Mouse (Mus musculus) limb, embryonic 14.5 days (tissue): Measurements from ENCODE around the gene Camta1. TPM values are rescaled to one million over a fixed set of nuclear protein-coding genes. Genes with fewer than 3 reads are reported as not detected.
A peak's percentile ranks its signal among the peaks of the same experiment; 100 is the strongest.

Experiments used
- ATAC-seq: fragments of 200-750 bp; cut with Nextera tagmentation; 2 replicates; pipeline ENCODE4 v1.8.0; 2017; ENCODE audit warnings: low read depth, moderate number of reproducible peaks, moderate TSS enrichment; ENCODE audit not compliant: low FRiP score
- DNase-seq: peaks from one replicate; pipeline ENCODE4 v3.0.0-alpha.2; 2015; ENCODE audit warnings: low spot score
- H3K27ac ChIP-seq: fragments of 300-500 bp; sonication (generic); replicated peaks from 2 replicates; pipeline ENCODE4 v1.5.1; 2014; ENCODE audit warnings: low read depth, mild to moderate bottlenecking, low read length, moderate library complexity, mixed read lengths
- H3K27me3 ChIP-seq: fragments of 300-500 bp; sonication (generic); 2 replicates; pipeline ENCODE4 v1.6.1; 2014; ENCODE audit warnings: low read length, mixed read lengths; ENCODE audit not compliant: control insufficient read depth, insufficient read depth
- H3K36me3 ChIP-seq: fragments of 300-500 bp; sonication (generic); 2 replicates; pipeline ENCODE4 v1.6.1; 2014; ENCODE audit warnings: mild to moderate bottlenecking, low read length, moderate library complexity, mixed read lengths; ENCODE audit not compliant: control insufficient read depth, insufficient read depth
- H3K4me1 ChIP-seq: fragments of 300-500 bp; sonication (generic); 2 replicates; pipeline ENCODE4 v1.6.1; 2014; ENCODE audit warnings: antibody characterized with exemption, low read length, mixed read lengths; ENCODE audit not compliant: control insufficient read depth, insufficient read depth
- H3K4me2 ChIP-seq: fragments of 300-500 bp; sonication (generic); replicated peaks from 2 replicates; pipeline ENCODE4 v1.6.1; 2014; ENCODE audit warnings: low read depth, mild to moderate bottlenecking, low read length, moderate library complexity; ENCODE audit not compliant: severe bottlenecking
- H3K4me3 ChIP-seq: fragments of 300-500 bp; sonication (generic); replicated peaks from 2 replicates; pipeline ENCODE4 v1.5.1; 2014; ENCODE audit warnings: low read length
- H3K9ac ChIP-seq: fragments of 300-500 bp; sonication (generic); 2 replicates; pipeline ENCODE4 v1.6.1; 2014; ENCODE audit warnings: mild to moderate bottlenecking, low read depth, low read length, moderate library complexity; ENCODE audit not compliant: severe bottlenecking
- H3K9me3 ChIP-seq: fragments of 300-500 bp; sonication (generic); 2 replicates; pipeline ENCODE4 v1.6.1; 2016; ENCODE audit warnings: low read length; ENCODE audit not compliant: control insufficient read depth
- POLR2A ChIP-seq: fragments of 200-500 bp; IDR thresholded peaks from 2 replicates; pipeline ENCODE4 v1.8.0; 2012; ENCODE audit warnings: inconsistent platforms, mild to moderate bottlenecking, moderate library complexity, borderline replicate concordance; ENCODE audit not compliant: insufficient read depth, insufficient read length; ENCODE audit errors: extremely low read depth
- WGBS: fragments of 180-500 bp; shearing (Covaris S2); extraction: QIAGEN DNeasy Blood & Tissue Kit; methylation state at CpG from one replicate; pipeline ENCODE4 v1.1.7; 2014; 5-methylcytosine and 5-hydroxymethylcytosine counted together
- polyA plus RNA-seq, 2 experiments: library from polyadenylated mRNA; depleted of rRNA in 1 of 2; stranded (reverse) in 1 of 2; unstranded in 1 of 2; fragments of >200 nt; fragmentation: Nextera tagmentation in 1 of 2; extraction: Ambion mirVana in 1 of 2; gene quantifications; 2 replicates each; pipeline versions ENCODE4 v1.2.1 to v1.2.3; 2012 to 2014

Gene Camta1
- polyA plus RNA-seq, 2 experiments: 28.6 to 78.8 TPM

GRCm38 (mm10) chr4:150956369-150957105, 905.1 kb downstream of the Camta1 start:
- no peak for TF ChIP-seq POLR2A
- Histone ChIP-seq H3K27me3 (no peaks in the 10 kb centered on the region), H3K9me3 (no peaks in the 10 kb centered on the region), H3K27ac (no peak overlapping the region), H3K4me3 (no peak overlapping the region), H3K4me2 (no peak overlapping the region), H3K9ac (no peak overlapping the region), H3K4me1 (no peaks in the 10 kb centered on the region), H3K36me3 (no peaks in the 10 kb centered on the region)
- DNase-seq (peak; percentile 49), ATAC-seq (peak; percentile 74)
- WGBS: 66% methylated on average over 13 of the region's 13 CpGs

GRCm38 (mm10) chr4:150950972-150951371, 910.7 kb downstream of the Camta1 start:
- Histone ChIP-seq H3K27ac (no peak overlapping the region), H3K9me3 (no peaks in the 10 kb centered on the region), H3K36me3 (no peaks in the 10 kb centered on the region), H3K27me3 (no peaks in the 10 kb centered on the region), H3K4me3 (no peak overlapping the region), H3K4me2 (no peak overlapping the region), H3K4me1 (no peaks in the 10 kb centered on the region), H3K9ac (no peak overlapping the region)
- ATAC-seq: no peak
- DNase-seq: no peak
- TF ChIP-seq POLR2A: no peak
- WGBS: 86% methylated on average over 10 of the region's 10 CpGs

- Histone ChIP-seq H3K9ac (no peak overlapping the region), H3K27ac (no peak overlapping the region), H3K4me3 (no peak overlapping the region), H3K27me3 (no peaks in the 10 kb centered on the region), H3K36me3 (no peaks in the 10 kb centered on the region), H3K4me2 (no peak overlapping the region), H3K9me3 (no peaks in the 10 kb centered on the region), H3K4me1 (no peaks in the 10 kb centered on the region)
- no peak for ATAC-seq
- no peak for TF ChIP-seq POLR2A
- no peak for DNase-seq
- WGBS: 90% methylated on average over 7 of the region's 7 CpGs
Observed at GRCm38 (mm10) chr4:150944707-150945106, 917.0 kb downstream of the Camta1 start.

- ATAC-seq: no peak
- 65% methylated on average over 13 of the region's 13 CpGs for WGBS
- DNase-seq: no peak
- no peak overlapping the region for H3K4me2 ChIP-seq
- no peak overlapping the region for H3K4me3 ChIP-seq
- H3K27ac ChIP-seq: no peak overlapping the region
- no peaks in the 10 kb centered on the region for H3K4me1 ChIP-seq
- H3K27me3 ChIP-seq: no peaks in the 10 kb centered on the region
- TF ChIP-seq POLR2A: no peak
- H3K36me3 ChIP-seq: no peaks in the 10 kb centered on the region
- no peak overlapping the region for H3K9ac ChIP-seq
- H3K9me3 ChIP-seq: no peaks in the 10 kb centered on the region
Observed at GRCm38 (mm10) chr4:150939991-150940651, 921.6 kb downstream of the Camta1 start.

- 53% methylated on average over 14 of the region's 14 CpGs for WGBS
- DNase-seq: no peak
- Histone ChIP-seq H3K9me3 (no peaks in the 10 kb centered on the region), H3K36me3 (no peaks in the 10 kb centered on the region), H3K27ac (no peak overlapping the region), H3K27me3 (no peaks in the 10 kb centered on the region), H3K4me3 (no peak overlapping the region), H3K4me2 (no peak overlapping the region), H3K9ac (no peak overlapping the region), H3K4me1 (no peaks in the 10 kb centered on the region)
- ATAC-seq: no peak
- no peak for TF ChIP-seq POLR2A
Observed at GRCm38 (mm10) chr4:150938063-150938452, 923.6 kb downstream of the Camta1 start.
